Mouse (Mus musculus): ENCODE measurements around the gene Sh3d19.

- TF ChIP-seq POLR2A (IDR thresholded peaks at IDR 0.05; ENCODE audit: control insufficient read depth, low read depth, low read length) (no peak), CTCF (IDR thresholded peaks at IDR 0.05; ENCODE audit: control insufficient read depth, insufficient read depth, insufficient replicate concordance, low read depth, low read length) (no peak)
Observed at GRCm38 (mm10) chr3:86179714-86180113, 208.8 kb downstream of the Sh3d19 start.

Measured in testis, adult 2 months (tissue).